Mouse (Mus musculus) C2C12 (cell line): ENCODE data around the gene Aff3.

Experiments used
- CTCF ChIP-seq: IDR thresholded peaks from one replicate; pipeline ENCODE4 v1.5.1; 2011; ENCODE audit not compliant: control insufficient read depth, insufficient read depth, insufficient read length
- MAX ChIP-seq: IDR thresholded peaks from one replicate; pipeline ENCODE4 v1.6.1; 2011; ENCODE audit warnings: mild to moderate bottlenecking, control low read depth
- MYOG ChIP-seq: IDR thresholded peaks from one replicate; pipeline ENCODE4 v1.6.1; 2011; ENCODE audit not compliant: control insufficient read depth, insufficient read length; ENCODE audit errors: extremely low read depth

- no peak for TF ChIP-seq CTCF
- no peak for TF ChIP-seq MYOG
- TF ChIP-seq MAX, result no peak
Observed at GRCm38 (mm10) chr1:38222160-38222559, 442.6 kb downstream of the Aff3 start.
